ENCODE assay signal across 9 mouse cellular contexts in genomic region chr12:45013246-45013756, GRCm38 (mm10).
DNase-seq lines count a peak whose midpoint lies in the region; ATAC-seq and TF ChIP-seq lines count a peak whose summit lies in the region.
"Had no signal": no experiment of that assay in that cellular context is flagged by ENCODE, and none has a peak within 500 bp of the region (broad histone marks: within the 10 kb centered on the region; RNA-seq: fewer than 3 reads in every experiment).

No protein-coding gene starts in this region.

- ATAC-seq in midbrain, embryonic 15.5 days (replicated peaks): peak; percentile 64
- ATAC-seq in liver, postnatal 0 days: no peak
- no peak for ATAC-seq in erythroid progenitor cell, adult 5-6 weeks (replicated peaks; ENCODE audit: low FRiP score, poor library complexity, severe bottlenecking)

- WGBS in heart, adult 2 months: 31% methylated on average over 5 of the region's 5 CpGs
- WGBS in midbrain, embryonic 15.5 days: 64% methylated on average over 5 of the region's 5 CpGs
- WGBS in liver, postnatal 0 days (ENCODE audit: insufficient replicate concordance): 56% methylated on average over 5 of the region's 5 CpGs

- H3K4me2 ChIP-seq in midbrain, embryonic 15.5 days: no peak overlapping the region
- no peak overlapping the region for H3K4me2 ChIP-seq in liver, postnatal 0 days (ENCODE audit: low read depth, low read length)
- H3K4me2 ChIP-seq: midbrain, embryonic 12.5 days had no signal

- H3K4me3 ChIP-seq in heart, adult 2 months: no peak overlapping the region
- no peak overlapping the region for H3K4me3 ChIP-seq in midbrain, embryonic 15.5 days
- H3K4me3 ChIP-seq in liver, postnatal 0 days (ENCODE audit: low read depth, low read length): no peak overlapping the region
- H3K4me3 ChIP-seq: midbrain, embryonic 12.5 days had no signal

- intact Hi-C loops in heart, adult 2 months (cut with DNase I): loop anchor here (5.0 to 10.0 kb wide), 5 partner anchors 34 to 156 kb away; partner anchors contain the start of gene Stxbp6

- DNase-seq in adrenal gland, adult 8-10 months: peak; percentile 12
- DNase-seq in adrenal gland, postnatal 4 days (ENCODE audit: low spot score in 2 of 2): no peak
- peak; percentile 69 for DNase-seq in brain, embryonic 18.5 days (ENCODE audit: low read depth, low spot score)
- peak; percentile 63 to 83 for DNase-seq in heart, adult 2 months
- peak; percentile 45 to 63 for DNase-seq in layer of hippocampus, postnatal 10 days (ENCODE audit: low spot score in 2 of 2)
- DNase-seq in liver, postnatal 0 days: no peak

- peak; percentile 42; the same call in 1 of the 2 replicates for TF ChIP-seq POLR2A in heart, adult 2 months (IDR thresholded peaks at IDR 0.05; ENCODE audit: insufficient read depth, low read depth, low read length)

- peaks cover 10% of the 10 kb centered on the region for H3K4me1 ChIP-seq in heart, adult 2 months (ENCODE audit: control insufficient read depth, insufficient read depth, low read length)
- H3K4me1 ChIP-seq in midbrain, embryonic 15.5 days: no peaks in the 10 kb centered on the region
- no peaks in the 10 kb centered on the region for H3K4me1 ChIP-seq in liver, postnatal 0 days (ENCODE audit: insufficient read depth)

- H3K36me3 ChIP-seq in heart, adult 2 months (ENCODE audit: control insufficient read depth, insufficient read depth, low read length): peaks cover 19% of the 10 kb centered on the region
- H3K36me3 ChIP-seq in midbrain, embryonic 15.5 days (replicated peaks): no peaks in the 10 kb centered on the region
- H3K36me3 ChIP-seq in liver, postnatal 0 days (replicated peaks; ENCODE audit: insufficient read depth, low read length): no peaks in the 10 kb centered on the region
- H3K36me3 ChIP-seq: midbrain, embryonic 12.5 days had no signal

- H3K9me3 ChIP-seq in midbrain, embryonic 15.5 days: no peaks in the 10 kb centered on the region
- no peaks in the 10 kb centered on the region for H3K9me3 ChIP-seq in liver, postnatal 0 days (ENCODE audit: low read length)
- H3K9me3 ChIP-seq: midbrain, embryonic 12.5 days had no signal

- no peak for TF ChIP-seq CTCF in heart, adult 2 months (IDR thresholded peaks at IDR 0.05)
- TF ChIP-seq CTCF in liver, postnatal 0 days (IDR thresholded peaks at IDR 0.05; ENCODE audit: low read depth): no peak

- H3K27ac ChIP-seq in heart, adult 2 months: peak overlapping the region; percentile 52
- 0 out of 2 replicates have a peak overlapping the region, but pooled peaks have one; percentile 11 for H3K27ac ChIP-seq in midbrain, embryonic 15.5 days
- no peak overlapping the region for H3K27ac ChIP-seq in liver, postnatal 0 days (ENCODE audit: low read depth)
- H3K27ac ChIP-seq: midbrain, embryonic 12.5 days had no signal

- no peaks in the 10 kb centered on the region for H3K79me2 ChIP-seq in heart, adult 2 months (replicated peaks; ENCODE audit: control insufficient read depth, insufficient read depth, low read length)

- H3K27me3 ChIP-seq in heart, adult 2 months (ENCODE audit: control insufficient read depth, insufficient read depth, low read length): no peaks in the 10 kb centered on the region
- H3K27me3 ChIP-seq in midbrain, embryonic 15.5 days (replicated peaks): no peaks in the 10 kb centered on the region
- H3K27me3 ChIP-seq in liver, postnatal 0 days (ENCODE audit: insufficient read depth, low read length): no peaks in the 10 kb centered on the region
- H3K27me3 ChIP-seq: midbrain, embryonic 12.5 days had no signal

- peak; percentile 46; the same call in 1 of the 2 replicates for TF ChIP-seq EP300 in heart, adult 2 months (IDR thresholded peaks at IDR 0.05; ENCODE audit: insufficient read depth, low read depth, low read length)
- no peak for TF ChIP-seq EP300 in liver, postnatal 0 days (IDR thresholded peaks at IDR 0.05; ENCODE audit: low read depth)

- H3K9ac ChIP-seq in heart, adult 2 months (ENCODE audit: low read depth, low read length): peak overlapping the region; percentile 22; the same call in 1 of the 2 replicates
- no peak overlapping the region for H3K9ac ChIP-seq in midbrain, embryonic 15.5 days
- no peak overlapping the region for H3K9ac ChIP-seq in liver, postnatal 0 days (replicated peaks)
- H3K9ac ChIP-seq: midbrain, embryonic 12.5 days had no signal

Comparison
In these comparisons a context has a peak if more than half of its experiments do, and no peak if none do; other contexts are left out.
1. DNase-seq: peak in adrenal gland, adult 8-10 months (single experiment), brain, embryonic 18.5 days (single experiment), heart, adult 2 months (2 of 2) and layer of hippocampus, postnatal 10 days (2 of 2); none in adrenal gland, postnatal 4 days (0 of 2) and liver, postnatal 0 days (single experiment).